Mouse (Mus musculus): Measurements from ENCODE around the gene Nell2. TPM values are rescaled to one million over a fixed set of nuclear protein-coding genes. Genes with fewer than 3 reads are reported as not detected.

Gene Nell2
- total RNA-seq, 2 experiments from 2014 or later = 2.0 to 3.0 TPM

DNA sequence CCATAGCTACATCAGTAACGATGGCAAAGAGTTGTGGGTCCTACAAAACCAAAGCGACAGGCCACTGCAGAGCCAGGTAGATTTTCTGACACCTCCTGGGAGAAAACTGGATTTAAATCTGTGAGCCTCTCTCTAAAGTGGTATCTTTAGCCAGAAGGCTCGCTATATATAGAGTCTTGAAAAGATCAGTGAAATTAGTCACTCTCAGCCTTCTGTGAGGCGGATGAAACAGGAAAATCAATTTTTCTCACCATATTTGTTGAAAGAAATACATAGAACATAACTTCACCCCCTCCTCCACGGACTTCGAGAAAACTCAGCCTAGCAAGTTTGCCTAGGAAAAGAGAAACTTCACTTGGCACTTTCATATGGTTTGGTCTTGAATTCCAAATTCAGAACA is 54.4 kb downstream of the Nell2 start:
- DNase-seq = no peak

GRCm38 (mm10) chr15:95467195-95467594 is 61.2 kb downstream of the Nell2 start:
- no peak for DNase-seq

GRCm38 (mm10) chr15:95460041-95460566 is 68.3 kb downstream of the Nell2 start:
- no peak for DNase-seq

GRCm38 (mm10) chr15:95444586-95444985 is 83.8 kb downstream of the Nell2 start:
- no peak for DNase-seq

GRCm38 (mm10) chr15:95437740-95438139 is 90.6 kb downstream of the Nell2 start:
- no peak for DNase-seq

DNA sequence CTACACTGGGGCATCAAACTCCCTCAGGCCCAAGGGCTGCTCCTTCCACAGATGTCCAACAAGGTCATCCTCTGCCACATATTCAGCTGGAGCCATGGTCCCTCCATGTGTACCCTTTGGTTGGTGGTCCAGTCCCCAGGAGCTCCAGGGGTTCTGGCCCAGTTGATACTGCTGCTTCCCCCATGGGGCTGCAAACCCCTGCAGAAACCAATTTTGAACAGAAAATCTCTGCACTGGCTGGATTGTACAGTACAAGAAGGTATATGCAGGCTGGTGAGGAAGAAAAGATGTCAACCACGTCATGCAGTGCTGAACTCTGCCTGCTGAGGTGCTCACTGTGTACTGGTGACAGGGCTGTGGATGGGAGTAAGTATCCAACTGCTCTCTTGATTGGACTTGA is 92.1 kb downstream of the Nell2 start:
- DNase-seq = no peak

DNA sequence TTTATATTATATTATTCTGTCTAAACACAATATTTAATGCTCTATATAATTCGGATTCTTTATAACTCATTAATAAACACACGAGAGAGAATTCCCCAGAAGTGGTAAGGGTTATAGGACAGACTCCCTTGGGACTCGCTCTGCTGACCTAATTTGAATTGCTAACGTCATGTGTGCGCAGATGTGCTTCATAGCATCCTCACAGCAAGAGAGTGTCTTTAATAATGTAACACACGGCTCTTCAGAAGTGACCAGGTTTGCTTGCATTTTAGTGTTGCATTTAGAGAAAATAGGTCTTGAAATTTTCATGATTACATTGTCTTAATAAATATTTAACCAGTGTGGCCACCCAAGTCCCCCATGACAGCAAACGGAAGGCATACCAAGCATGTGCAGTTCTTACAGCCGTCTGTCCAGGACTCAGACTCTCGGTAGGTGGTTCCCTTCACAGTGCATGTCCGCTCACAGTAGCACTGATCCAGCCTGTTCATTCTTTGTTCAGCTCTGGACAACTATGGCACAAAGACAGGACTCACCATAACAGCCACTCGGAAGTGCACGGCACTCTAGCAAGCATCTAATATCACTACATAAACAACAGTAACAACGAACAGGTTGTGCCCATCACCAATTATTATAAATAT is 97.1 kb downstream of the Nell2 start:
- DNase-seq = no peak

- no peak for DNase-seq
These were observed 98.4 kb downstream of the Nell2 start for GRCm38 (mm10) chr15:95430000-95430399.

DNA sequence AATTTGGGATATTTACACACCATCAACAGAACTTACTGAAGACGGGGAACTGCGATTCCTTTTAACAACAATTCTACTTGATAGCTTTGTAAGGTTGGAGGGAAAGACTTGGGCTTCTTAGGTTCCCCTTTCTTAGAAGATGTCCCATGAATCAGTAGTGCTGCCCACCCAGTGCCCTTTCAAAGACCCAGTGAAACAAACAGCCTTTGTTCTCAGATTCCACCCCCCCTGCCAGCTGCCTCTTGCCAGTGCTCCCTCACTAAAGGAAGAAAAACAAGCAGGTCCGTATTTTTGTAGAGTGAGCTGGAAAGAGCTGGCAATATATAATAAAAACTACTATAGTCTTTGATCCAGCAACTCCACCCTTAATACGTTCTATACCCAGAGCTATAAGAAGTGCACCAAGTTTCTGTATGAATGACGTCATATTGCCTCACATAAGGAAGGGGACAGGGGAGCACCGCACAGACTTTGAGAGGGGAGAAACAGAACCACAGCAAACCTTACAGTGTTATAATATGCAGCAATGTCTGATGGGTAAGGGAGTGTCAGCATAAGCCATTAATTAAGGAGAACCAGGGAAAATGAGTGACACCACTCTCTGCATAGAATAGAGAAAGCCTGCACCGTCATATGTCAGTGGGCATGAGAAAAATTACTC is 100.2 kb downstream of the Nell2 start:
- no peak for DNase-seq

DNA sequence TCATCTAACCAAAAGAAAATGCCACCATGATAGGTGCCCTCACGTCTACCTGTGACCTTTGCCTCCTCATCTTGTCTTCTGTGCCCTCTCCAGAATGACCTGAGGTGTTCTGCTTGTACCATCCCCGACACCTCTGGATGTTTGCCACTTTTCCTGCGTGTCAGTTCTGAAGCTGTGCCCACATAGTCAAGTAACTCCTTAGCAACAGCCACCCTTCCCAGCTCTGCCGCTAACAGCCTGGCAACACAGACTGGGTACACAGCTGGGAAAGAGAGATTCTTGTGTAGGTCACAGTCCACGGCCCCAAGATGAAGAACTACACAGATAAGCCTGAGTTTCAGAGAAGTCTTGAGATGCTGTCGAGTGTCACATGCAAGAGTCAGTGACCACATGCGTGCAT is 103.3 kb downstream of the Nell2 start:
- no peak for DNase-seq

DNA sequence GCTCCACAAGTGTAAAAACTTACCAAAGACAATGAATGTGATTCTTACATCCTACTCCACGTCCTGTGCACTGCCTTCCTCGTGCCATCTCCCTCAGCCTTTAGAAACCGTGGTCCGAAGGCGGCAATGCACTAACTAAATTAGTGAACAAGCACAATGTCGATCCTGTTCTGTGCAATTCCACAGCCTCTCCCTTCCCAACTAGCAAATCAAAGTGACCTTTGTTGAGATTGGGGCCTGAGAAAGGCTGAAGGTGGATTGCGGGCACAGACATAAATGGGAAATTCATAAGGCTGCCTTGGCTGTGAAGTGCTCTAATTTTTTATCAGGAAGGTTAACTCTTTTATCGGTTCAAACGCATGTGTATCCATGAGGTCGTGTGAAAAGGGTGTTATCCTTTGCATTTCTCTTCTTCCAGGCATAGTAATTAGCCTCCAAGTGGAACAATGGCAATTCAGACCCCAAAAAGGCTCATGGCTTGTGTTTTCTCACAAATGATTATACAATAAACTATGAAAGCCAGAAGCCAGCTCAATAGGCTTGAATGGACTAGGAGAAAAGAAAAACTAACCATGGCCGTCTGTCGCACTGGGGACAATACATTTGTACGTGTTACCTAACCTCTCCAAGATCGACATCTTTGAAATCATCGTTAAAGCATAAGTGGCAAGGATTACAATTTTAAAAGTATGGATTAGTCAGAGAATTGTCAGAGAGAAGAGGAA is 106.0 kb downstream of the Nell2 start:
- no peak for DNase-seq

DNA sequence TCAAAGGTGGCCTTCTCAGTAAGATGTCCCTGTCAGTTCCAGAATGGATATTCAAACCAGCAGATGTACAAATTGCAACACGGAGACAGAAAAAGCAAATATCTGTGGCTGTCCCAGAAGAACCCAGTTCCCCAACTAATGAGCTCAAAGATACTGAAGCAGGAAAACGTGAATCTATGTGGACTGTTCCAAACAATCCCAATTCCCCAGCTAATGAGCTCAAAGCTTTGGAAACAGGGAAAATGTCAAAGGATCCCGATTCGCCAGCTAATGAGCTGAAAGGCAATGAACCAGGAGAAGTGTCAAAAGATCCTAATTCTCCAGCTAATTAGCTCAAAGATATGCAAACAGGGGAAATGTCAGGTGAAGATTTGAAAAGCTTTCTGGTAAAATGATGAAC is 109.7 kb downstream of the Nell2 start:
- DNase-seq = no peak

DNA sequence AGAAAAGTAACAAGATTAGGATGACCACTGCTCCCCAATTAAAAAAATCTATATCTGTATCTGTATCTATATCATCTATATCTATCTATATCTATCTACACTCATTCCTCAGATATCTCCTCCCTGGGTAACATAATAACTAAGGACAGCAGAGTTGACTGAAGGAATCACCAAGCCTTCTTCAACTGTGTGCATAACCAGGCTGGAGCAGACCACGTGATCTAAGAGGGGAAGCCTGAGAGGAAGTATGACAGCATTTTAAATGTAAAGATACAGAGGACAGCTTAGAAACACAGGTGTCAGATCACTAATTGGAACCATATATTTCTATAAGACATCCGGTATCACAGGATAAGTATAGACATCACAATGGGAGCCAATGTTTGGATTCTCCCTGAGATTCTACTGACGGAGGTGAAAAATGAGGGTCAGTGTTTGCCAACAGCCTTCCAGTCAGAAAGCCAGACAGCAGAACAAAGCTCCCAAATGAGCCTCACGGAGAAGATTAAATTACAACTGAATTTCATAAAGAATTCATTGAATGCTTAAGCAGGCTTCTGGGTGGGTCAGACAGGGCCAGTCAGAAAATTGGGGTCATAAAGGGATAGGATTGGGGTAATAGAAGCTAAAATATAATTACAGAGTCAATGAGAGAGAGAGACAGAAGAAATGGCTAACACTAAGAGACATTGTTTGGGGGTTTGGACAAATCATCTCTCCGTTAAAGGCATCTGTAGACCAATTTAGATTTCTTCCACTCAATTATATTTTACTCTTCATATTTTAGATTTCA is 116.2 kb downstream of the Nell2 start:
- DNase-seq = no peak

GRCm38 (mm10) chr15:95410213-95410843 is 118.0 kb downstream of the Nell2 start:
- DNase-seq = no peak

DNA sequence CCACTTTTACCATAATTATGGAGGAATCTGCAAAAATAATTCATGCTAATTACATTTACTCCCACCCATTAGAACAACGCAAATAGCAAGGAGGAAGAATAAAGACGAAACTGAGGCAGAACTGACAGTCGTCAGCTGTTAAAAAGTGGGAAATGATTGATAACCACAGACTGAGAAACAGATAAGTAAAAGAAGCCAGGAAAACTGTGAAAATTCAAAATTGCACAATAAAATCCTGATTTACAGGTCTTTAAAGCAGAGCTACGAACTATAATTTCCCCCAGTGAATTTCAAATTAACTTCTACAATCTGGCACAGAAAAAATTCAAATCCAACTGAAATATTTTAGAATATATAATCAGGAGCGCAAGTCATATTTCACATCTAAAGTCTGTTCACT is 138.0 kb downstream of the Nell2 start:
- no peak for DNase-seq

DNA sequence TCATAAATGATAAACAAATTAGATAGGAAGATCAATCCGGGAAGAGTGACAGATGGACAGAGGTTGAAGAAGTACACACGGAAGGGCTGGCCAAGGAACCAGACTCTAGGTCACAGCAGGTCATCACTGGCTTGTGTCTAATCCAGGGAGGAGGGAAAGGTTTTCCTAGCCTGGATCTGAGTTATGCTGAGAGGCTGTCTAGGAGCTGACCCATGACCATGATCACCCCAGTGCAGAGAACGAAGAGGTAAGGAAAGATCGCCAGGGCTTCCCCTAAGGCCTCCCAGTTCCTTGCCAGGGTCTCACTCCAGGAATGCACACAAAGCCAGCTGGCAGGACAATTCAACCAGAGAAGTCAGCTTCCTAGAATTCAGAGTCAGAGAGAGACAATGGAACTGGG is 139.4 kb downstream of the Nell2 start:
- DNase-seq = no peak

- no peak for DNase-seq
These were observed 147.5 kb downstream of the Nell2 start for GRCm38 (mm10) chr15:95380859-95381258.

GRCm38 (mm10) chr15:95370720-95371395 is 157.5 kb downstream of the Nell2 start:
- peak; percentile 54 for DNase-seq

- DNase-seq = no peak
These were observed 160.2 kb downstream of the Nell2 start for GRCm38 (mm10) chr15:95368185-95368584.

DNA sequence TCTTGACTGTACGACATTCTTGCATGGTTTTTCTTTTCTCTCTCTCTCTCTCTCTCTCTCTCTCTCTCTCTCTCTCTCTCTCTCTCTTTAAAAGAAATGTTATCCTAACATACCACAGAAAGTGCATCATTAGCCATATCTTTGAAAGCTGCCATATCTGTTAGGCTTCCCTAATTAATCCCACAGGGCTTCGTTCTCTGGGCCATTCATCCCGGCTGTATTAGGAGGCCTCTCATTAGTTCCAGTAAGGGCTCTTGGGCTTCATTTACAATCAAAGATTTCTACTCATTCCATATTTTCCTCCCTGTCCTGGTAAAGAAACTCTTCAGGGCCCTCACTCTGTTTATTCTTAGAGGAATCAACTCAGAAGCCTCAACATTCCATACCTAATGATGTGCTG is 161.9 kb downstream of the Nell2 start:
- no peak for DNase-seq

GRCm38 (mm10) chr15:95354806-95355205 is 173.6 kb downstream of the Nell2 start:
- peak; percentile 30 for DNase-seq

Data from adrenal gland, postnatal 10 days (tissue).